Mouse (Mus musculus) macrophage (primary cell): ENCODE data around the gene Tjap1. TPM values are rescaled to one million over a fixed set of nuclear protein-coding genes. Genes with fewer than 3 reads are reported as not detected.

Experiments used
- H3K27ac ChIP-seq: fragments of 350-480 bp; formaldehyde crosslinking; 2 replicates; pipeline ENCODE4 v1.9.0; 2021
- H3K36me3 ChIP-seq: fragments of 350-480 bp; formaldehyde crosslinking; 2 replicates; pipeline ENCODE4 v1.9.0; 2021; ENCODE audit errors: inconsistent target
- H3K4me3 ChIP-seq: fragments of 350-480 bp; formaldehyde crosslinking; 2 replicates; pipeline ENCODE4 v1.9.0; 2021; ENCODE audit errors: inconsistent target
- H3K79me2 ChIP-seq: fragments of 350-480 bp; formaldehyde crosslinking; 2 replicates; pipeline ENCODE4 v1.9.0; 2021; ENCODE audit errors: inconsistent target
- WGBS: methylation state at CpG from one replicate; pipeline ENCODE4 v1.1.7; 2026; ENCODE audit warnings: inconsistent platforms; ENCODE audit not compliant: missing documents; 5-methylcytosine and 5-hydroxymethylcytosine counted together
- polyA plus RNA-seq: library from polyadenylated mRNA; stranded (reverse); fragments of 250-400 nt; gene quantifications from 3 replicates; pipeline ENCODE4 v1.2.4, GENCODE M21; 2018; ENCODE audit warnings: inconsistent platforms

Gene Tjap1
- polyA plus RNA-seq, 1 experiment from 2014 or later: 9.7 TPM

- H3K4me3 ChIP-seq: no peak overlapping the region
- H3K79me2 ChIP-seq: peaks cover 44% of the 10 kb centered on the region; the same call in 1 of the 2 replicates
- H3K36me3 ChIP-seq: peaks cover 23% of the 10 kb centered on the region
- WGBS: 95% methylated on average over 2 of the region's 2 CpGs
- no peak overlapping the region for H3K27ac ChIP-seq
These were observed 10.8 kb downstream of the Tjap1 start for GRCm38 (mm10) chr17:46272058-46272457.

DNA sequence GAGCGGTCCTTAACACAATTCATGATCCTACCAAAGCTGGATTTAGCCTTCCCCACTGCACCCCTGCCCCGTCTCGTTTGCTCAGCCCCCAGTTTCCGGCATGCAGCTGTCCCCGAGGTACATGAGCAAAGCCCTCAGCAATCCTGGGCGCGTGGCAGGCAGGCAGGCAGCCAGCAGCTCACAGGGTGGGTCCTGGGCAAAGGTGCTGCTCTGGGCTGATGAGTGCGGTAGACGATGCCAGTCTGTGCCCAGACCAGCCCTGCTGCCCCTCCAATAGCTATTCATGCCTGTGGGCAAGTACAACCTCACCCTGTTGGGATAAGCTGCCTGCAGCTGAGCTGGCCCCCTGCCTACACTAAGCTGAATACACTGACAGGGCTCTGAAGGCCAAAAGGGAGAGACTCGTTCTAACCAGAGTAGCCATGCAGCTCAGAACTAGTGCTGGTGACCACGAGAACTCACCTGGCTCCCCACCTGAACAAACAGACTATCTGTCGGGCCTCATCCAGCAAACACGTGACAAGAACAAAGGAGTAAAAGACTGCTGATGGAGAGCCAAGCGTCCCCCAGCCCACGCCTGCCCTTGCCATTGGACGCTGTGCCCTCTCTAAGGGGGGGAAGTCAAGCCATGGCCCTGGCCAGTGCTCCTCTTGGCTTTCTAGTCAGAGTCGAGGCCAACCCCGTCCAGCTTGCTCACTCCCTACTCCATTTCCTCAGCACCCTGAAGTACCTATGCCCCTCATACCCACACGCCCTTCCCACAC lies 12.9 kb downstream of the Tjap1 start:
- 95% methylated on average over 19 of the region's 19 CpGs for WGBS
- no peak overlapping the region for H3K4me3 ChIP-seq
- H3K36me3 ChIP-seq: peaks cover 35% of the 10 kb centered on the region
- peaks cover 23% of the 10 kb centered on the region; the same call in 1 of the 2 replicates for H3K79me2 ChIP-seq
- H3K27ac ChIP-seq: no peak overlapping the region

- Histone ChIP-seq H3K79me2 (peaks cover 5% of the 10 kb centered on the region; the same call in 1 of the 2 replicates), H3K36me3 (peaks cover 46% of the 10 kb centered on the region), H3K4me3 (no peak overlapping the region), H3K27ac (no peak overlapping the region)
- 92% methylated on average over 10 of the region's 10 CpGs for WGBS
These were observed 14.7 kb downstream of the Tjap1 start for GRCm38 (mm10) chr17:46268026-46268720.

DNA sequence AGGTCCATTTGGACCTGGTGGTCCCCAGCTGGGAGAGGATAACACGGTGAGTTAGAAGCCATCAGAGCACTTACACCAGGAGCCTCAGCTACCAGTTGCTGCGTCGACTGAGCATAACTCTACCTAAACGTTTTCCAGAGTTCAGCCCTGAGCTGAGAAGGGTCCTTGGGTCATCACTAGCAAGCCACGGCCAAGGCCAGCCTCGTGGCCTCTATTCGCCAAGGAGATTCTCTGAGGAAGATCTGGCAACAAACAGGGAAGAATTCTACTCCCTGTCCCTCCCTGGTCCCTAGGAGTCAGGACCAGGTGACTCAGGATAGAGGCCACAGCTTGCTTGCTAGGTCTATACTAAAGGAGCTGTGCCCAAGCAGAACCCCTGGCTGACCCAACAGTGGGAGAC lies 15.3 kb downstream of the Tjap1 start:
- Histone ChIP-seq H3K79me2 (no peaks in the 10 kb centered on the region; the same call in 1 of the 2 replicates), H3K36me3 (peaks cover 52% of the 10 kb centered on the region), H3K27ac (no peak overlapping the region), H3K4me3 (no peak overlapping the region)
- 95% methylated on average over 7 of the region's 7 CpGs for WGBS

GRCm38 (mm10) chr17:46266986-46267385 lies 15.8 kb downstream of the Tjap1 start:
- H3K27ac ChIP-seq: no peak overlapping the region
- peaks cover 57% of the 10 kb centered on the region for H3K36me3 ChIP-seq
- no peaks in the 10 kb centered on the region for H3K79me2 ChIP-seq
- no peak overlapping the region for H3K4me3 ChIP-seq
- 93% methylated on average over 6 of the region's 6 CpGs for WGBS

DNA sequence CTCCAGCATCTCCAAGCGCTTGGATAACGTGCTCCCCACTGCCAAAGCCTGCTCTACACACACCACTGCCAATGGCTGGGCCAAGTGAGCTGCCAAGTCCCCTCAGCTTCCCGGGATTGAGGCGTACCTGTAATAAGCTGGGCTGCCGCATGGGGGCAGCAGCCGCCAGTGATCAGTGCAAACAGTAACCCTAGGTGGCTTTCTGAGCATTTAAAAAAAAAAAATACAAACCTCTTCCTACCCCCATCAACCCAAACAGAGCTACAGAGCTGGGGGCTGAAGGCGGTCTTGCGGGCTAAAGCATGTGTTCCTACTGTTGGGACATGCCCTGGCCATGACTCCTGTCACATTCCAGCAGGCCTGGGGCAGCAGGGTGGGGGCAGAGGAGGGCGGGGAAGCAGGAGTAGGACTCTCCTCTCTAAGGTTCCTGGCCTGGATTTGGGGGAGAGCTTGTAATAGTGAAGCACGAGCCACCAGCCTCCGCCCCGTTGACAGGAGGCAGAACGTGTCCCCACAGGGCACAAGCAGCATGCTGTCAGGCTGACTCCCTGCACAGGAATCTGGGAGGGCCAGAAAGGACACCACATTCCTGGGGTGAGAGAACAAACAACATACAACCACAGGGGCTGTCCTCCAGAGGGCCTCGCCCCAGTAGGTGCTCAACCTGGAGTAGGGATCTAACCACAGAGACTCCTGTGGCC lies 16.8 kb downstream of the Tjap1 start:
- WGBS: 52% methylated on average over 14 of the region's 14 CpGs
- Histone ChIP-seq H3K4me3 (no peak overlapping the region), H3K36me3 (peaks cover 59% of the 10 kb centered on the region), H3K27ac (no peak overlapping the region), H3K79me2 (no peaks in the 10 kb centered on the region)

DNA sequence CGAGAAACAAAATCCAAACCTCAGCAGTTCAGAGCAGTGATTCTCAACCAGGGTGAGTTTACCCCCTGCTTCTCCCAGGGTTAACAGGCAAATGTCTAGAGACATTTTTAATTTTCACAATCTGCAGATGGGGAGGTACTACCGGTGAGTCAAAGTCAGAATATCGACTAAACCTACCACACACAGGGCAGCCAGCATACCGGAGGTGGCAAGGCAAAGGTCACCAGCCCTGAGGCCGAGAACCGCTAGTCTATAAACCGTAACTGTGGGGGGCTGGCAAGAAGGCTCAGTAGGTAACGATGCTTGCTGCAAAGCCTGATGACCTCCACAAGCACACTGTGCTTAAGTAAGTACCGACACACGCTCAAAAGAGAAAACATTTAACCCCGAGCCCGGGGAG lies 17.3 kb downstream of the Tjap1 start:
- Histone ChIP-seq H3K36me3 (peaks cover 59% of the 10 kb centered on the region), H3K27ac (no peak overlapping the region), H3K4me3 (no peak overlapping the region), H3K79me2 (no peaks in the 10 kb centered on the region)
- 96% methylated on average over 12 of the region's 12 CpGs for WGBS

GRCm38 (mm10) chr17:46262201-46262694 lies 20.6 kb downstream of the Tjap1 start:
- 94% methylated on average over 5 of the region's 5 CpGs for WGBS
- H3K4me3 ChIP-seq: no peak overlapping the region
- peaks cover 76% of the 10 kb centered on the region for H3K36me3 ChIP-seq
- no peak overlapping the region for H3K27ac ChIP-seq
- no peaks in the 10 kb centered on the region for H3K79me2 ChIP-seq

- H3K4me3 ChIP-seq: no peak overlapping the region
- H3K27ac ChIP-seq: no peak overlapping the region
- H3K36me3 ChIP-seq: peaks cover 63% of the 10 kb centered on the region
- WGBS: 91% methylated on average over 17 of the region's 17 CpGs
- no peaks in the 10 kb centered on the region for H3K79me2 ChIP-seq
These were observed 23.2 kb downstream of the Tjap1 start for GRCm38 (mm10) chr17:46259675-46260074.

GRCm38 (mm10) chr17:46258279-46259053 lies 24.4 kb downstream of the Tjap1 start:
- 90% methylated on average over 29 of the region's 30 CpGs for WGBS
- Histone ChIP-seq H3K27ac (no peak overlapping the region), H3K4me3 (no peak overlapping the region), H3K79me2 (no peaks in the 10 kb centered on the region), H3K36me3 (peaks cover 51% of the 10 kb centered on the region)

DNA sequence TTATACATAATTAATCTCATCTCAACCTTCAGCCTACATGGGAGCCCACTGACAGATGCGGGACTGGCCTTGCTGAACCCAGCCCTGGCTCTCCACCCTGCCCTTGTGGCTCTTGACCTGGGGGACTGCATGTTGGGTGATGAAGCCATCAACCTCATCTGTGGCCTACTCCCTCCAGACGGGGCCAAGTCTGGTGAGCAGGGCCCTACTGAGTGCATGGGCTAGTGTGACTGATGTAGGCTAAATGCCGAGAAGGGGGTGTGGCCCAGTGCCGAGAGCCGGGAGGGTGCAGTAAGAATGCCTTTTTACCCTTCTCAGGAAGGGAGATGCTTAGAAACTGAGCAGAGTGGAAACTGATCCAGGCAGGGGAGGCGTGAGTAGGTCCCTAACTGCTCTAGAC lies 27.7 kb downstream of the Tjap1 start:
- peaks cover 38% of the 10 kb centered on the region; the same call in 1 of the 2 replicates for H3K36me3 ChIP-seq
- no peak overlapping the region for H3K4me3 ChIP-seq
- peaks cover 4% of the 10 kb centered on the region; the same call in 1 of the 2 replicates for H3K79me2 ChIP-seq
- WGBS: 54% methylated on average over 6 of the region's 6 CpGs
- no peak overlapping the region for H3K27ac ChIP-seq

DNA sequence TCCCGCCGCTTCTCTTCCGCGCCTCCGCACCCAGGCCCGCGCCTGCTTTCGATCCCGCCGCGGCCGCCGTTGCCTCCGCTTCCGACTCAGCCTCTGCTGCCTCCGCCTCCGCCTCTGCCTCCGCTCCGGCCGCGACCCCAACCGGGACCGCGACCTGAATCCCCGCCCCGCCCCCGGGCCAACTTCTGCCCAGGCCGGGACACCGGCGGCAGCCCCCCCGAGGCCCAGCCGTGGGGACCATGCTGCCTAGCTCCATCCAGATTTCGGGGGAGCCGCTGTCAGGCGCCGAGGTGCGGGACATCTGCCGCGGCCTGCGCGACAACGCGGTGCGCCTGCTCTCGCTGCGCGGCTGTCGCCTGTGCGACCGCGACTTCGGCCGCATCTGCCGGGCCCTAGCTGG lies 28.7 kb downstream of the Tjap1 start:
- Histone ChIP-seq H3K4me3 (no peak overlapping the region), H3K27ac (no peak overlapping the region), H3K79me2 (peaks cover 14% of the 10 kb centered on the region), H3K36me3 (peaks cover 34% of the 10 kb centered on the region; the same call in 1 of the 2 replicates)
- WGBS: 1% methylated on average over 29 of the region's 54 CpGs

- H3K4me3 ChIP-seq: peak within 1 kb of the TSS; percentile 7; the same call in 1 of the 2 replicates
- H3K36me3 ChIP-seq: peaks cover 31% of the 10 kb centered on the region; the same call in 1 of the 2 replicates
- WGBS: 2% methylated on average over 42 of the region's 48 CpGs
- no peak within 1 kb of the TSS for H3K27ac ChIP-seq
- peaks cover 19% of the 10 kb centered on the region for H3K79me2 ChIP-seq
These were observed 29.3 kb downstream of the Tjap1 start, which contains the start of gene Lrrc73 for GRCm38 (mm10) chr17:46253452-46254084. TSS of gene Lrrc73 (plus strand) at chr17:46253531.
